Mouse (Mus musculus) ES-E14 (cell line): ENCODE data around the gene Nsun4. TPM values are rescaled to one million over a fixed set of nuclear protein-coding genes. Genes with fewer than 3 reads are reported as not detected.

Experiments used
- DNase-seq: peaks from one replicate; pipeline ENCODE4 v3.0.0-alpha.2; 2013; ENCODE audit warnings: low read depth, low spot score
- H3K27ac ChIP-seq: 2 replicates; pipeline ENCODE4 v1.5.1; 2012; ENCODE audit warnings: low read depth, mild to moderate bottlenecking, low read length, moderate library complexity, mixed read lengths; ENCODE audit not compliant: poor library complexity, insufficient read depth, severe bottlenecking
- H3K36me3 ChIP-seq: 2 replicates; pipeline ENCODE4 v1.6.1; 2012; ENCODE audit warnings: mild to moderate bottlenecking, low read length, moderate library complexity, mixed read lengths; ENCODE audit not compliant: control insufficient read depth, poor library complexity, insufficient read depth, severe bottlenecking
- H3K4me1 ChIP-seq, 2 experiments: fragments of 150-350 bp in 1 of 2; sonication (generic) in 1 of 2; 2 replicates each; pipeline ENCODE4 v1.6.1; 2012; ENCODE audit warnings: low read length in 2 of 2, mild to moderate bottlenecking in 1 of 2, mixed read lengths in 1 of 2; ENCODE audit not compliant: control insufficient read depth in 2 of 2, insufficient read depth in 2 of 2, poor library complexity in 1 of 2
- H3K4me3 ChIP-seq, 2 experiments: fragments of 150-350 bp in 1 of 2; sonication (generic) in 1 of 2; 2 replicates each; pipeline ENCODE4 v1.5.1; 2012; ENCODE audit warnings: low read length in 2 of 2, low read depth in 1 of 2, mild to moderate bottlenecking in 1 of 2, mixed read lengths in 1 of 2; ENCODE audit not compliant: insufficient read depth in 1 of 2, poor library complexity in 1 of 2, severe bottlenecking in 1 of 2
- H3K9ac ChIP-seq: 2 replicates; pipeline ENCODE4 v1.6.1; 2012; ENCODE audit warnings: low read depth, mild to moderate bottlenecking, low read length, mixed read lengths; ENCODE audit not compliant: poor library complexity, insufficient read depth, severe bottlenecking
- H3K9me3 ChIP-seq: fragments of 150-350 bp; sonication (generic); 2 replicates; pipeline ENCODE4 v1.6.1; 2012; ENCODE audit warnings: low read depth, mild to moderate bottlenecking, low read length; ENCODE audit not compliant: control insufficient read depth, insufficient read depth
- CHD2 ChIP-seq: IDR thresholded peaks from 2 replicates; pipeline ENCODE4 v1.6.1; 2014; ENCODE audit warnings: mild to moderate bottlenecking, low read depth, low read length, inconsistent platforms
- HCFC1 ChIP-seq: IDR thresholded peaks from 2 replicates; pipeline ENCODE4 v1.6.1; 2012; ENCODE audit warnings: low read length, inconsistent platforms, borderline replicate concordance; ENCODE audit not compliant: insufficient read depth
- MAFK ChIP-seq: IDR thresholded peaks from 2 replicates; pipeline ENCODE4 v1.6.1; 2014; ENCODE audit warnings: mild to moderate bottlenecking, low read depth, low read length, inconsistent platforms; ENCODE audit not compliant: insufficient read depth
- ZC3H11A ChIP-seq: IDR thresholded peaks from 2 replicates; pipeline ENCODE4 v1.6.1; 2012; ENCODE audit warnings: low read depth, mild to moderate bottlenecking, inconsistent platforms, low read length, borderline replicate concordance
- ZNF384 ChIP-seq: IDR thresholded peaks from 2 replicates; pipeline ENCODE4 v1.6.1; 2012; ENCODE audit warnings: low read depth, low read length, inconsistent platforms
- in situ Hi-C, 2 experiments: fragments of 600-800 bp; cut with MboI; formaldehyde crosslinking; loops; one replicate each; pipeline ENCODE4 v1.15.1; 2025; ENCODE audit warnings: low sequenced_read_pairs in 2 of 2, inconsistent platforms in 1 of 2; ENCODE audit not compliant: unreplicated experiment in 2 of 2
- total RNA-seq: library from RNA; depleted of rRNA; stranded (reverse); fragments of 300-350 nt; gene quantifications from 2 replicates; pipeline ENCODE4 v1.2.3, GENCODE M21; 2012

The Nsun4 gene
- total RNA-seq, 1 experiment, result 24.8 TPM

DNA sequence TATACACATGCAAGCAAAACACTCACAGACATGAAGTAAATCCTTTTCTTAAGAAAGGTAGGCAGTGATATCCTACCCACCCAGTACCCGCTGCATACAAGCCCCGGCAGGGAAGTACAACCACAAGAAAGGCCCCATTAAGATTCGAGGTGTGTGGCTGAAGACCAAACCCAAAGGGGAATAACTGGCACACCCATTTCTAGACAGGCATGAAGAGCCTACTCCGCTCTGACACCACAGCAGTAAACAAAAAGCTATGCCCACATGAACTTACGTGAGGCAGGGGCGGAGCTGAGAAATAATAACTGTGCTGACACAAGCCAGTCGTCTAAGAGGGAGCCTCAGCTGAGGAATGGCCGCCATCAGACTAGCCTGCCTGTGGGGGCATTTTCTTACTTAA lies 43.5 kb downstream of the Nsun4 start:
- no peak overlapping the region for H3K4me3 ChIP-seq

DNA sequence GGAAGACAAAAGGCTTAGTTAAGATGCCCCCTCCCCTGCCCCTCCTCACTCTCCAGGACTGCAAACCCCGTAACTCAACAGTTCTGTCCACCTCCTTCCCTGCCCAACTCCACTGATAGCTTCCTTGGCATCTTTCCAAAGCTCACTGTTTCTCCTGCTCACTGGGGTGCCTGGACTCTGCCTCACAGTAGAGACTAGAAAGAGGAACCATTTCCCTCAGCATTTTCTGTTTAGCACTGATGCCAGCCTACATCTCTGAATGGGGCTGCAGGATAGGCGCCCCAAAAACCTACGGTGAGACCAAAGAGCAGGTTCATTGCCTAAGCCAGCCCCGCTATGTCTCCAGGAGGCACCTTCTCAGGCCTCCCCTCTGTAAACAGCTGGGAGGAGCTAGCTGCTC lies 52.5 kb downstream of the Nsun4 start:
- DNase-seq, result no peak
- H3K4me3 ChIP-seq, result no peak overlapping the region

More for the DNA sequence above, 43.5 kb downstream of the Nsun4 start:
- TF ChIP-seq ZNF384, result no peak
- TF ChIP-seq CHD2, result no peak
- no peak for TF ChIP-seq HCFC1
- no peak for TF ChIP-seq ZC3H11A
- TF ChIP-seq MAFK, result no peak
- no peak for DNase-seq
- no peak overlapping the region for H3K27ac ChIP-seq
- no peak overlapping the region for H3K9ac ChIP-seq
- no peaks in the 10 kb centered on the region for H3K4me1 ChIP-seq
- no peaks in the 10 kb centered on the region for H3K9me3 ChIP-seq
- in situ Hi-C loops, result no loop called here
- no peaks in the 10 kb centered on the region for H3K36me3 ChIP-seq

DNA sequence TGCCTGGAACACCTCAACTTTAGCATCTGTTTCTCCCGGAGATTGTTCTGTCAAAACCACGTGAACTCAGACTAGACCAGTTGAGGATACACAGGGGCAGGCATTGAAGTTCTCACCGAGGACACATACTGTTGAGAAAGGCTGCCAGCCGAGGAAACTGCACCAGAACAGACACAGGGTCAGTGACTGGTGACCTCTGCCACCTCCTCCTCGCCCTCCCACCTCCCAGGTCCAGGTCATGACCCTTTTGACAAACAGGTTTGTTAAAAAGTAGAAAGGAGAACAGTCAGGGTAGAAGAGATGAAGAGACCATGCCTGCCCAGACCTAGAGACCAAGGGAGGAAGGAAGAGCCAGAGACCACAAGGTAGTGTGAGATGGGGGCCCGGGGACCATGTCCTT lies 53.0 kb downstream of the Nsun4 start:
- in situ Hi-C loops, result no loop called here
- Histone ChIP-seq H3K9ac (no peak overlapping the region), H3K36me3 (no peaks in the 10 kb centered on the region; the same call in 1 of the 2 replicates), H3K27ac (no peak overlapping the region), H3K4me3 (no peak overlapping the region), H3K9me3 (no peaks in the 10 kb centered on the region), H3K4me1 (no peaks in the 10 kb centered on the region)
- TF ChIP-seq CHD2, result no peak
- no peak for TF ChIP-seq ZNF384
- TF ChIP-seq ZC3H11A, result no peak
- TF ChIP-seq MAFK, result no peak
- no peak for TF ChIP-seq HCFC1
- DNase-seq, result no peak

More for the DNA sequence above, 52.5 kb downstream of the Nsun4 start:
- no peaks in the 10 kb centered on the region for H3K4me1 ChIP-seq
- in situ Hi-C loops, result no loop called here
- no peak overlapping the region for H3K9ac ChIP-seq
- H3K9me3 ChIP-seq, result no peaks in the 10 kb centered on the region
- H3K36me3 ChIP-seq, result no peaks in the 10 kb centered on the region; the same call in 1 of the 2 replicates
- no peak for TF ChIP-seq HCFC1
- no peak for TF ChIP-seq MAFK
- no peak for TF ChIP-seq CHD2
- TF ChIP-seq ZC3H11A, result no peak
- no peak for TF ChIP-seq ZNF384
- H3K27ac ChIP-seq, result no peak overlapping the region

DNA sequence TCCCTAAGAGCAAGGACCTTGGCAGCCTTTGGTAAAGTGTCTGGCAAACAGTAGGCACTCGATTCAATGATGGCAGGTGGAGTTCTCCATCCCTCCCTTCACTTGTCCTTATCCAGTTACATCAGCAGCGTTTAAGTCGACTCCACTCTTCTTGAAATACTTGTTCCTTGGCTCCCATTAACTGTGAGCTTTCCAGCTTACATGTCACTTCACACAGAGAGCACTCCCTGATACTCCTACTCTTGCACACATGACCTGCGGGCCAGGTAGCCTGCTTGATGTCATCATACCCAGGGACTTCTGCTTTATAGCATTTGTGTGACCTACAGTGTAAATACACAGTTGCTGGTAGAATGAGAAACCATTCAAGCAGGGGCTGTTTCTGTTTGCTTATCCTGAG lies 56.9 kb downstream of the Nsun4 start:
- DNase-seq, result no peak
- Histone ChIP-seq H3K4me1 (no peaks in the 10 kb centered on the region), H3K4me3 (no peak overlapping the region), H3K27ac (no peak overlapping the region), H3K9ac (no peak overlapping the region), H3K36me3 (no peaks in the 10 kb centered on the region; the same call in 1 of the 2 replicates), H3K9me3 (no peaks in the 10 kb centered on the region)
- no peak for TF ChIP-seq ZNF384
- TF ChIP-seq MAFK, result no peak
- TF ChIP-seq HCFC1, result no peak
- TF ChIP-seq ZC3H11A, result no peak
- TF ChIP-seq CHD2, result no peak
- in situ Hi-C loops, result loop anchor here in 1 of 2 experiments (25.0 kb wide), 1 partner anchor 259 kb away; the partner anchor contains the start of gene Efcab14

DNA sequence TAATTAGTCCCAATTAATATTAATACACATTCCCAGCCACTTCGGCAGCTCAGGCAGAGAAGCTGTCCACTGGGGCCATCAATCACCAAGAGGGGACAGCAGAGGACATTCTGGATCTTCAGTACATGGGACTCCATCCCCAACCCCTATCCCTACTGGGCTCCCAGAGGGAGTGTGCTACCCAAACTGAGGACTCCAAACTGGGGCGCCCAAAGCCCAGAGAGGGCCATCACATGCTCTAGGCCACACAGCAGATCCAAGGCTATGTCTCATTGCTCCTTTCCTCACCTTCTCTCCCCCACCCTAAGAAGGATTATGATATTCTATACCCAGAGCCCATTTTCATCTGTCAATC lies 58.3 kb downstream of the Nsun4 start:
- Histone ChIP-seq H3K4me1 (no peaks in the 10 kb centered on the region), H3K36me3 (no peaks in the 10 kb centered on the region; the same call in 1 of the 2 replicates), H3K27ac (no peak overlapping the region), H3K4me3 (no peak overlapping the region), H3K9ac (no peak overlapping the region), H3K9me3 (no peaks in the 10 kb centered on the region)
- TF ChIP-seq ZC3H11A, result no peak
- no peak for TF ChIP-seq MAFK
- no peak for TF ChIP-seq CHD2
- TF ChIP-seq ZNF384, result no peak
- TF ChIP-seq HCFC1, result no peak
- no peak for DNase-seq
- in situ Hi-C loops, result loop anchor here in 1 of 2 experiments (25.0 kb wide), 1 partner anchor 258 kb away; the partner anchor contains the start of gene Efcab14
